Mouse (Mus musculus) CH12.LX (cell line): ENCODE measurements around the gene Aurkaip1. TPM values are rescaled to one million over a fixed set of nuclear protein-coding genes. Genes with fewer than 3 reads are reported as not detected.

Experiments used
- DNase-seq: peaks from one replicate; pipeline ENCODE4 v3.0.0-alpha.2; 2013; ENCODE audit errors: extremely low read depth
- H3K27ac ChIP-seq: 2 replicates; pipeline ENCODE4 v1.5.1; 2012; ENCODE audit warnings: low read depth, mild to moderate bottlenecking, control low read depth, moderate library complexity; ENCODE audit not compliant: insufficient read depth
- H3K27me3 ChIP-seq: replicated peaks from 2 replicates; pipeline ENCODE3; 2012; ENCODE audit warnings: inconsistent platforms
- H3K36me3 ChIP-seq, 2 experiments: replicated peaks in 1 of 2; 2 replicates each; pipeline versions ENCODE3 to v1.6.1; 2012; ENCODE audit warnings: inconsistent platforms in 1 of 2, low read length in 1 of 2, mild to moderate bottlenecking in 1 of 2, mixed read lengths in 1 of 2, moderate library complexity in 1 of 2; ENCODE audit not compliant: control insufficient read depth in 1 of 2, insufficient read depth in 1 of 2
- H3K4me1 ChIP-seq, 2 experiments: 2 replicates each; pipeline ENCODE4 v1.6.1; 2012; ENCODE audit warnings: inconsistent platforms in 1 of 2, moderate library complexity in 1 of 2; ENCODE audit not compliant: insufficient read depth in 2 of 2, control insufficient read depth in 1 of 2
- H3K4me2 ChIP-seq: 2 replicates; pipeline ENCODE4 v1.6.1; 2012; ENCODE audit warnings: low read depth, mild to moderate bottlenecking, control low read depth; ENCODE audit not compliant: poor library complexity, insufficient read depth, severe bottlenecking
- H3K4me3 ChIP-seq, 3 experiments: fragments of 150-350 bp in 1 of 3; sonication (generic) in 1 of 3; replicated peaks in 1 of 3; 2 replicates each; pipeline versions ENCODE3 to v1.5.1; 2011 to 2012; ENCODE audit warnings: low read depth in 2 of 3, low read length in 2 of 3, mild to moderate bottlenecking in 2 of 3, moderate library complexity in 2 of 3, control low read depth in 1 of 3, improper control_type of control experiment in 1 of 3, inconsistent platforms in 1 of 3, mixed read lengths in 1 of 3; ENCODE audit not compliant: poor library complexity in 1 of 3
- H3K79me2 ChIP-seq: replicated peaks from 2 replicates; pipeline ENCODE4 v1.6.1; 2012; ENCODE audit warnings: mild to moderate bottlenecking, moderate library complexity; ENCODE audit not compliant: control insufficient read depth, poor library complexity, insufficient read depth, severe bottlenecking; ENCODE audit errors: extremely low read depth
- H3K9ac ChIP-seq: 2 replicates; pipeline ENCODE4 v1.6.1; 2012; ENCODE audit warnings: low read depth, mild to moderate bottlenecking, control low read depth, moderate library complexity; ENCODE audit not compliant: insufficient read depth
- H3K9me3 ChIP-seq: replicated peaks from 2 replicates; pipeline ENCODE3; 2012; ENCODE audit warnings: low read length, inconsistent platforms, mixed read lengths
- BHLHE40 ChIP-seq: IDR thresholded peaks from 2 replicates; pipeline ENCODE4 v1.6.1; 2011; ENCODE audit warnings: mild to moderate bottlenecking, low read depth, low read length, improper control_type of control experiment
- CHD1 ChIP-seq: IDR thresholded peaks from 2 replicates; pipeline ENCODE4 v1.6.1; 2012; ENCODE audit warnings: low read depth, low read length, improper control_type of control experiment, inconsistent platforms
- CHD2 ChIP-seq: IDR thresholded peaks from 2 replicates; pipeline ENCODE4 v1.6.1; 2011; ENCODE audit warnings: low read length, improper control_type of control experiment
- CTCF ChIP-seq, 2 experiments: IDR thresholded peaks in 1 of 2; conservative IDR thresholded peaks in 1 of 2; 2 replicates each; pipeline ENCODE4 v1.5.1; 2011 to 2012; ENCODE audit warnings: low read depth in 2 of 2, low read length in 2 of 2, improper control_type of control experiment in 1 of 2, inconsistent platforms in 1 of 2, mild to moderate bottlenecking in 1 of 2, moderate library complexity in 1 of 2
- ELF1 ChIP-seq: IDR thresholded peaks from 2 replicates; pipeline ENCODE4 v1.6.1; 2014; ENCODE audit warnings: low read depth, mild to moderate bottlenecking, inconsistent platforms, low read length, improper control_type of control experiment
- ETS1 ChIP-seq: conservative IDR thresholded peaks from 2 replicates; pipeline ENCODE4 v1.6.1; 2012; ENCODE audit warnings: low read depth, mild to moderate bottlenecking, inconsistent platforms, low read length, improper control_type of control experiment, moderate library complexity
- IRF4 ChIP-seq: IDR thresholded peaks from 2 replicates; pipeline ENCODE4 v1.6.1; 2014; ENCODE audit warnings: low read depth, mild to moderate bottlenecking, inconsistent platforms, low read length, improper control_type of control experiment
- JUN ChIP-seq: IDR thresholded peaks from 2 replicates; pipeline ENCODE4 v1.6.1; 2011; ENCODE audit warnings: low read depth, mild to moderate bottlenecking, low read length, improper control_type of control experiment, moderate library complexity; ENCODE audit not compliant: insufficient read depth
- JUND ChIP-seq: conservative IDR thresholded peaks from 2 replicates; pipeline ENCODE4 v1.6.1; 2011; ENCODE audit warnings: low read depth, low read length, improper control_type of control experiment
- MAFK ChIP-seq: IDR thresholded peaks from 2 replicates; pipeline ENCODE4 v1.6.1; 2011; ENCODE audit warnings: low read length, improper control_type of control experiment; ENCODE audit not compliant: insufficient replicate concordance
- MEF2A ChIP-seq: IDR thresholded peaks from 2 replicates; pipeline ENCODE4 v1.6.1; 2014; ENCODE audit warnings: low read depth, mild to moderate bottlenecking, inconsistent platforms, low read length, improper control_type of control experiment, borderline replicate concordance
- RAD21 ChIP-seq: IDR thresholded peaks from 2 replicates; pipeline ENCODE4 v1.6.1; 2011; ENCODE audit warnings: low read depth, mild to moderate bottlenecking, low read length, improper control_type of control experiment, moderate library complexity
- RCOR1 ChIP-seq: conservative IDR thresholded peaks from 2 replicates; pipeline ENCODE4 v1.6.1; 2012; ENCODE audit warnings: low read depth, mild to moderate bottlenecking, inconsistent platforms, low read length, improper control_type of control experiment
- TBP ChIP-seq: conservative IDR thresholded peaks from 2 replicates; pipeline ENCODE4 v1.6.1; 2011; ENCODE audit warnings: low read depth, low read length, improper control_type of control experiment
- TCF12 ChIP-seq: IDR thresholded peaks from 2 replicates; pipeline ENCODE4 v1.6.1; 2014; ENCODE audit warnings: low read depth, mild to moderate bottlenecking, inconsistent platforms, low read length, improper control_type of control experiment
- UBTF ChIP-seq: IDR thresholded peaks from 2 replicates; pipeline ENCODE4 v1.6.1; 2012; ENCODE audit warnings: low read depth, mild to moderate bottlenecking, inconsistent platforms, low read length, improper control_type of control experiment, moderate library complexity
- USF1 ChIP-seq: IDR thresholded peaks from 2 replicates; pipeline ENCODE4 v1.6.1; 2014; ENCODE audit warnings: low read depth, mild to moderate bottlenecking, inconsistent platforms, low read length, improper control_type of control experiment
- ZC3H11A ChIP-seq: IDR thresholded peaks from 2 replicates; pipeline ENCODE4 v1.6.1; 2012; ENCODE audit warnings: low read depth, mild to moderate bottlenecking, inconsistent platforms, low read length, improper control_type of control experiment
- ZKSCAN1 ChIP-seq: IDR thresholded peaks from 2 replicates; pipeline ENCODE4 v1.6.1; 2012; ENCODE audit warnings: low read depth, inconsistent platforms, low read length, improper control_type of control experiment, borderline replicate concordance
- ZMIZ1 ChIP-seq: IDR thresholded peaks from 2 replicates; pipeline ENCODE4 v1.6.1; 2012; ENCODE audit warnings: low read depth, mild to moderate bottlenecking, inconsistent platforms, low read length, improper control_type of control experiment
- dilution Hi-C: fragments of 300-500 bp; cut with MboI; formaldehyde crosslinking; loops from 2 replicates; pipeline ENCODE4 v1.14.3; 2020; ENCODE audit warnings: low sequenced_read_pairs; ENCODE audit not compliant: extremely low pct_unique_long_range_greater_than_20kb, extremely low pct_ligation_motif_present
- in situ Hi-C: fragments of 300-500 bp; cut with MboI; formaldehyde crosslinking; loops from 3 replicates; pipeline ENCODE4 v1.14.3; 2019; ENCODE audit warnings: low sequenced_read_pairs, low pct_ligation_motif_present, low pct_unique_long_range_greater_than_20kb, mixed read lengths
- polyA plus RNA-seq: library from polyadenylated mRNA; unstranded; fragments of >175 nt; gene quantifications from 2 replicates; pipeline ENCODE4 v1.2.1, GENCODE M21; 2012; ENCODE audit warnings: low read depth; ENCODE audit not compliant: insufficient read length
- total RNA-seq, 2 experiments: library from RNA; depleted of rRNA; stranded (reverse); fragments of 300-350 nt in 1 of 2; fragments of >200 nt in 1 of 2; gene quantifications; 2 replicates each; pipeline ENCODE4 v1.2.3; 2012 to 2014

Gene Aurkaip1
- total and polyA plus RNA-seq, 3 experiments: 141 to 162 (median 149) TPM

- Histone ChIP-seq H3K4me1 (peaks cover 24 to 36% of the 10 kb centered on the region in 2 experiments), H3K9me3 (no peaks in the 10 kb centered on the region), H3K27me3 (no peaks in the 10 kb centered on the region), H3K4me2 (no peak overlapping the region), H3K79me2 (peaks cover 31% of the 10 kb centered on the region), H3K36me3 (peaks cover 50 to 60% of the 10 kb centered on the region in 2 experiments), H3K27ac (no peak overlapping the region), H3K4me3 (no peak overlapping the region), H3K9ac (no peak overlapping the region)
- dilution Hi-C loops (no loop called here), in situ Hi-C loops (no loop called here)
- no peak for DNase-seq
- TF ChIP-seq UBTF (no peak), RCOR1 (no peak), ZC3H11A (no peak), JUND (no peak), TBP (no peak), USF1 (no peak), MEF2A (no peak), CHD1 (no peak), CTCF (conservative IDR thresholded peaks at IDR 0.05 in 1 of 2, IDR thresholded peaks at IDR 0.05 in 1 of 2; ENCODE audit: low read depth in 2 of 2, low read length in 2 of 2) (no peak), ZKSCAN1 (no peak), MAFK (no peak), BHLHE40 (no peak), ELF1 (no peak), JUN (no peak), IRF4 (no peak), ZMIZ1 (no peak), ETS1 (no peak), TCF12 (no peak), CHD2 (no peak), RAD21 (no peak)
Observed at GRCm38 (mm10) chr4:155871404-155871803, 40.3 kb downstream of the Aurkaip1 start.

Other genes starting within 250 kb of the Aurkaip1 start
Only the 20 nearest of the 28 such genes appear.
- 2.4 and 3.2 TPM in 2 replicates for gene Fndc10, start 136.9 kb upstream of the Aurkaip1 start, total RNA-seq (2012; rRNA removed)
- 0.96 and 1.7 TPM in 2 replicates for gene Fndc10, start 136.9 kb upstream of the Aurkaip1 start, total RNA-seq (2014; rRNA removed)
- 1.3 and 1.4 TPM in 2 replicates for gene Fndc10, start 136.9 kb upstream of the Aurkaip1 start, polyA plus RNA-seq
- 169 and 172 TPM in 2 replicates for gene Ssu72, start 126.5 kb upstream of the Aurkaip1 start, total RNA-seq (2012; rRNA removed)
- 245 TPM in 2 replicates for gene Ssu72, start 126.5 kb upstream of the Aurkaip1 start, total RNA-seq (2014; rRNA removed)
- gene Ssu72, start 126.5 kb upstream of the Aurkaip1 start, polyA plus RNA-seq: 140 and 160 TPM in 2 replicates
- 0.34 and 0.38 TPM in 2 replicates for gene Tmem240, start 96.5 kb upstream of the Aurkaip1 start, total RNA-seq (2012; rRNA removed)
- not detected in 2 replicates for gene Tmem240, start 96.5 kb upstream of the Aurkaip1 start, total RNA-seq (2014; rRNA removed)
- 0.11 and 0.14 TPM in 2 replicates for gene Tmem240, start 96.5 kb upstream of the Aurkaip1 start, polyA plus RNA-seq
- gene Atad3a, start 70.2 kb upstream of the Aurkaip1 start, total RNA-seq (2012; rRNA removed): 154 and 175 TPM in 2 replicates
- 133 and 135 TPM in 2 replicates for gene Atad3a, start 70.2 kb upstream of the Aurkaip1 start, total RNA-seq (2014; rRNA removed)
- gene Atad3a, start 70.2 kb upstream of the Aurkaip1 start, polyA plus RNA-seq: 182 and 216 TPM in 2 replicates
- 1.2 and 1.8 TPM in 2 replicates for gene Vwa1, start 56.6 kb upstream of the Aurkaip1 start, total RNA-seq (2012; rRNA removed)
- 0.12 and 0.15 TPM in 2 replicates for gene Vwa1, start 56.6 kb upstream of the Aurkaip1 start, total RNA-seq (2014; rRNA removed)
- gene Vwa1, start 56.6 kb upstream of the Aurkaip1 start, polyA plus RNA-seq: 0.12 and 0.13 TPM in 2 replicates
- gene Tmem88b, start 45.4 kb upstream of the Aurkaip1 start, total RNA-seq (2012; rRNA removed): 0.04 TPM in 2 replicates
- gene Tmem88b, start 45.4 kb upstream of the Aurkaip1 start, total RNA-seq (2014; rRNA removed): not detected in 2 replicates
- not detected in 2 replicates for gene Tmem88b, start 45.4 kb upstream of the Aurkaip1 start, polyA plus RNA-seq
- gene Ankrd65, start 40.8 kb upstream of the Aurkaip1 start, total RNA-seq (2012; rRNA removed): not detected in 2 replicates
- gene Ankrd65, start 40.8 kb upstream of the Aurkaip1 start, total RNA-seq (2014; rRNA removed): not detected in 2 replicates
- not detected in 2 replicates for gene Ankrd65, start 40.8 kb upstream of the Aurkaip1 start, polyA plus RNA-seq
- gene Mrpl20, start 28.4 kb upstream of the Aurkaip1 start, total RNA-seq (2012; rRNA removed): 146 and 238 TPM in 2 replicates
- 230 and 244 TPM in 2 replicates for gene Mrpl20, start 28.4 kb upstream of the Aurkaip1 start, total RNA-seq (2014; rRNA removed)
- gene Mrpl20, start 28.4 kb upstream of the Aurkaip1 start, polyA plus RNA-seq: 193 and 212 TPM in 2 replicates
- gene Ccnl2, start 18.8 kb upstream of the Aurkaip1 start, total RNA-seq (2012; rRNA removed): 63.0 and 63.7 TPM in 2 replicates
- 67.7 and 79.7 TPM in 2 replicates for gene Ccnl2, start 18.8 kb upstream of the Aurkaip1 start, total RNA-seq (2014; rRNA removed)
- gene Ccnl2, start 18.8 kb upstream of the Aurkaip1 start, polyA plus RNA-seq: 59.6 and 64.8 TPM in 2 replicates
- gene Mxra8, start 8.4 kb downstream of the Aurkaip1 start, total RNA-seq (2012; rRNA removed): 17.2 and 24.0 TPM in 2 replicates
- gene Mxra8, start 8.4 kb downstream of the Aurkaip1 start, total RNA-seq (2014; rRNA removed): 8.8 and 10.8 TPM in 2 replicates
- 10.8 and 12.4 TPM in 2 replicates for gene Mxra8, start 8.4 kb downstream of the Aurkaip1 start, polyA plus RNA-seq
- gene Dvl1, start 16.1 kb downstream of the Aurkaip1 start, total RNA-seq (2012; rRNA removed): 52.1 and 55.1 TPM in 2 replicates
- gene Dvl1, start 16.1 kb downstream of the Aurkaip1 start, total RNA-seq (2014; rRNA removed): 25.8 and 28.5 TPM in 2 replicates
- gene Dvl1, start 16.1 kb downstream of the Aurkaip1 start, polyA plus RNA-seq: 21.4 and 23.9 TPM in 2 replicates
- 0.63 and 0.89 TPM in 2 replicates for gene Tas1r3, start 32.1 kb downstream of the Aurkaip1 start, total RNA-seq (2012; rRNA removed)
- gene Tas1r3, start 32.1 kb downstream of the Aurkaip1 start, total RNA-seq (2014; rRNA removed): 0.09 and 0.15 TPM in 2 replicates
- 0.34 and 0.47 TPM in 2 replicates for gene Tas1r3, start 32.1 kb downstream of the Aurkaip1 start, polyA plus RNA-seq
- gene Cptp, start 38.2 kb downstream of the Aurkaip1 start, total RNA-seq (2012; rRNA removed): 12.1 and 16.2 TPM in 2 replicates
- 8.0 and 9.0 TPM in 2 replicates for gene Cptp, start 38.2 kb downstream of the Aurkaip1 start, total RNA-seq (2014; rRNA removed)
- gene Cptp, start 38.2 kb downstream of the Aurkaip1 start, polyA plus RNA-seq: 15.5 and 16.5 TPM in 2 replicates
- 97.6 and 103 TPM in 2 replicates for gene Ints11, start 38.3 kb downstream of the Aurkaip1 start, total RNA-seq (2012; rRNA removed)
- 83.9 and 88.9 TPM in 2 replicates for gene Ints11, start 38.3 kb downstream of the Aurkaip1 start, total RNA-seq (2014; rRNA removed)
- gene Ints11, start 38.3 kb downstream of the Aurkaip1 start, polyA plus RNA-seq: 72.5 and 77.1 TPM in 2 replicates
- 45.7 and 61.4 TPM in 2 replicates for gene Pusl1, start 60.5 kb downstream of the Aurkaip1 start, total RNA-seq (2012; rRNA removed)
- 32.1 and 38.0 TPM in 2 replicates for gene Pusl1, start 60.5 kb downstream of the Aurkaip1 start, total RNA-seq (2014; rRNA removed)
- 29.5 and 37.5 TPM in 2 replicates for gene Pusl1, start 60.5 kb downstream of the Aurkaip1 start, polyA plus RNA-seq
- 10.7 and 13.1 TPM in 2 replicates for gene Acap3, start 60.5 kb downstream of the Aurkaip1 start, total RNA-seq (2012; rRNA removed)
- gene Acap3, start 60.5 kb downstream of the Aurkaip1 start, total RNA-seq (2014; rRNA removed): 4.2 and 4.3 TPM in 2 replicates
- 10.5 and 13.4 TPM in 2 replicates for gene Acap3, start 60.5 kb downstream of the Aurkaip1 start, polyA plus RNA-seq
- gene Ube2j2, start 112.6 kb downstream of the Aurkaip1 start, total RNA-seq (2012; rRNA removed): 73.5 and 112 TPM in 2 replicates
- gene Ube2j2, start 112.6 kb downstream of the Aurkaip1 start, total RNA-seq (2014; rRNA removed): 137 and 145 TPM in 2 replicates
- 144 and 150 TPM in 2 replicates for gene Ube2j2, start 112.6 kb downstream of the Aurkaip1 start, polyA plus RNA-seq
- 21.0 and 21.1 TPM in 2 replicates for gene C1qtnf12, start 131.0 kb downstream of the Aurkaip1 start, total RNA-seq (2012; rRNA removed)
- gene C1qtnf12, start 131.0 kb downstream of the Aurkaip1 start, total RNA-seq (2014; rRNA removed): 24.5 and 25.3 TPM in 2 replicates
- 25.0 and 27.6 TPM in 2 replicates for gene C1qtnf12, start 131.0 kb downstream of the Aurkaip1 start, polyA plus RNA-seq
- 10.1 and 11.3 TPM in 2 replicates for gene B3galt6, start 161.4 kb downstream of the Aurkaip1 start, total RNA-seq (2012; rRNA removed)
- gene B3galt6, start 161.4 kb downstream of the Aurkaip1 start, total RNA-seq (2014; rRNA removed): 8.6 and 9.9 TPM in 2 replicates
- 3.1 and 3.4 TPM in 2 replicates for gene B3galt6, start 161.4 kb downstream of the Aurkaip1 start, polyA plus RNA-seq
- gene Sdf4, start 161.6 kb downstream of the Aurkaip1 start, total RNA-seq (2012; rRNA removed): 193 and 211 TPM in 2 replicates
- 210 and 227 TPM in 2 replicates for gene Sdf4, start 161.6 kb downstream of the Aurkaip1 start, total RNA-seq (2014; rRNA removed)
- gene Sdf4, start 161.6 kb downstream of the Aurkaip1 start, polyA plus RNA-seq: 167 and 193 TPM in 2 replicates